Mouse (Mus musculus): ENCODE data around the gene Timeless. TPM values are rescaled to one million over a fixed set of nuclear protein-coding genes. Genes with fewer than 3 reads are reported as not detected.

Gene Timeless
- polyA plus RNA-seq, 1 experiment, result 4.8 TPM

DNA sequence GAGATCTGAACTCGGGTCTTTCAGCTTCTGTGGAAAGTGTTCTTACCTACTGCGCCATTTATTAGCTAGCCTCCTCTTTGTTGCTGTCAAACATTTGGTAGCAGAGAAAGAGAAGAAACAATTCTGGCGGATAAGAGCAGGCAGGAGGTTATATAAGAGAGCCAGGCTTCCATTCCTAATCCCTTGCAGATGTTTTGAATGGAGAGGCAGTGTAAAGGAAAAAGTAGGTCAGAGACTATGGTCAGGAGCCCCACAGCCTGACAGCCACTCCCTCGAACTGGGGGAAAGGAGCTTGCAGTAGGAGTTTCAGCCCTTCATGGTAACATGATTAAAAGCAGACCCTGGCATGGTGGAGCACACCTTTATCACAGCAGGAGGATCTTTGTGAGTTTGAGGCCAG, 4.5 kb downstream of the Timeless start:
- no peak for TF ChIP-seq POLR2A (IDR thresholded peaks at IDR 0.05; ENCODE audit: low read depth, low read length)
- TF ChIP-seq CTCF (IDR thresholded peaks at IDR 0.05; ENCODE audit: extremely low read depth, insufficient read depth, insufficient read length, insufficient replicate concordance), result no peak
- no peak for DNase-seq (ENCODE audit: low read depth in 1 of 2, low spot score in 2 of 2)
- H3K27me3 ChIP-seq (ENCODE audit: control insufficient read depth, insufficient read depth, low read length), result no peaks in the 10 kb centered on the region
- H3K27ac ChIP-seq (ENCODE audit: insufficient read depth, low read length), result no peak overlapping the region
- WGBS, result 90% methylated on average over 4 of the region's 4 CpGs
- H3K4me3 ChIP-seq (ENCODE audit: extremely low read depth, insufficient read depth, insufficient read length), result no peak overlapping the region
- H3K36me3 ChIP-seq (ENCODE audit: control insufficient read depth, insufficient read depth, low read length), result peaks cover 3% of the 10 kb centered on the region
- no peaks in the 10 kb centered on the region for H3K4me1 ChIP-seq (ENCODE audit: control insufficient read depth, insufficient read depth, insufficient read length)

DNA sequence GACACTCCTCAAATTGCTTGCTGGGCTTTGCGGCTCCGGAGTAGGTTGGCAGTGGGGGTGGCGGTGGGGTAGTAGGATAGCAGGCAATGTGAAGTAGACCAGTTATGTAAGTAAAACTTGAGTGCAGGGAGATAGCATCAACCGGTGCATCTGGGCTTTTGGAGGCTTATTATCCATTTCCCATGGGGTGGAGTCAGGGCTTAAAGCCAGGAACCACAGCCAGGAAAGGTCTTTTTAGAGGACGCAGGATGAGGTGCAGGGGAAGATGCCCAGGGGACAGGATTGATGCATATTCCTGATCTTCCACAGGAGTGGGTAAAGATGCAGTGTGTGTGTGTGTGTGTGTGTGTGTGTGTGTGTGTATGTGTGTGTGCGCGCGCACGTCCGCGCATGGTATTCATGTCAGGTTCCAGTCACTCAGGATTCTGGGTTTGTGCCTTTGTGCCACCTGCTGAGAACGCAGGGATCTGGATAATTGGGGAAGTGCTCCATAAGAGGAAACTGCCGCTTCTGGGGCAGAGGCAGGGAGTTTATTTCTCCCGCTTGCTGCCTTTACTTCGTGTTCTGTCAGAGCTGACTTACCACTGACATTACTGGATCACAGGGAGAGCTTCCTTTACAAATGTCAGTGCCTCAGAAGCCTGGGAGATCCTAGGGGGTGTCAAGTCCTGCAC, 6.1 kb downstream of the Timeless start:
- DNase-seq (ENCODE audit: low read depth in 1 of 2, low spot score in 2 of 2), result no peak
- Histone ChIP-seq H3K4me3 (ENCODE audit: extremely low read depth, insufficient read depth, insufficient read length) (no peak overlapping the region), H3K27ac (ENCODE audit: insufficient read depth, low read length) (no peak overlapping the region), H3K36me3 (ENCODE audit: control insufficient read depth, insufficient read depth, low read length) (peaks cover 3% of the 10 kb centered on the region), H3K4me1 (ENCODE audit: control insufficient read depth, insufficient read depth, insufficient read length) (no peaks in the 10 kb centered on the region), H3K27me3 (ENCODE audit: control insufficient read depth, insufficient read depth, low read length) (no peaks in the 10 kb centered on the region)
- no peak for TF ChIP-seq CTCF (IDR thresholded peaks at IDR 0.05; ENCODE audit: extremely low read depth, insufficient read depth, insufficient read length, insufficient replicate concordance)
- TF ChIP-seq POLR2A (IDR thresholded peaks at IDR 0.05; ENCODE audit: low read depth, low read length), result no peak
- 77% methylated on average over 15 of the region's 15 CpGs for WGBS

GRCm38 (mm10) chr10:128239140-128239539, 7.3 kb downstream of the Timeless start:
- Histone ChIP-seq H3K4me3 (ENCODE audit: extremely low read depth, insufficient read depth, insufficient read length) (no peak overlapping the region), H3K27me3 (ENCODE audit: control insufficient read depth, insufficient read depth, low read length) (no peaks in the 10 kb centered on the region), H3K4me1 (ENCODE audit: control insufficient read depth, insufficient read depth, insufficient read length) (no peaks in the 10 kb centered on the region), H3K27ac (ENCODE audit: insufficient read depth, low read length) (no peak overlapping the region), H3K36me3 (ENCODE audit: control insufficient read depth, insufficient read depth, low read length) (peaks cover 6% of the 10 kb centered on the region)
- TF ChIP-seq POLR2A (IDR thresholded peaks at IDR 0.05; ENCODE audit: low read depth, low read length), result no peak
- TF ChIP-seq CTCF (IDR thresholded peaks at IDR 0.05; ENCODE audit: extremely low read depth, insufficient read depth, insufficient read length, insufficient replicate concordance), result no peak
- WGBS, result 82% methylated on average over 4 of the region's 4 CpGs
- no peak for DNase-seq (ENCODE audit: low read depth in 1 of 2, low spot score in 2 of 2)

GRCm38 (mm10) chr10:128240131-128240530, 8.3 kb downstream of the Timeless start:
- Histone ChIP-seq H3K4me1 (ENCODE audit: control insufficient read depth, insufficient read depth, insufficient read length) (no peaks in the 10 kb centered on the region), H3K27me3 (ENCODE audit: control insufficient read depth, insufficient read depth, low read length) (no peaks in the 10 kb centered on the region), H3K36me3 (ENCODE audit: control insufficient read depth, insufficient read depth, low read length) (peaks cover 6% of the 10 kb centered on the region), H3K27ac (ENCODE audit: insufficient read depth, low read length) (no peak overlapping the region), H3K4me3 (ENCODE audit: extremely low read depth, insufficient read depth, insufficient read length) (no peak overlapping the region)
- no peak for DNase-seq (ENCODE audit: low read depth in 1 of 2, low spot score in 2 of 2)
- TF ChIP-seq CTCF (IDR thresholded peaks at IDR 0.05; ENCODE audit: extremely low read depth, insufficient read depth, insufficient read length, insufficient replicate concordance) (no peak), POLR2A (IDR thresholded peaks at IDR 0.05; ENCODE audit: low read depth, low read length) (no peak)
- 89% methylated on average over 18 of the region's 18 CpGs for WGBS

GRCm38 (mm10) chr10:128243252-128243651, 11.4 kb downstream of the Timeless start:
- Histone ChIP-seq H3K36me3 (ENCODE audit: control insufficient read depth, insufficient read depth, low read length) (peaks cover 8% of the 10 kb centered on the region), H3K4me3 (ENCODE audit: extremely low read depth, insufficient read depth, insufficient read length) (no peak overlapping the region), H3K27ac (ENCODE audit: insufficient read depth, low read length) (no peak overlapping the region), H3K27me3 (ENCODE audit: control insufficient read depth, insufficient read depth, low read length) (no peaks in the 10 kb centered on the region), H3K4me1 (ENCODE audit: control insufficient read depth, insufficient read depth, insufficient read length) (no peaks in the 10 kb centered on the region)
- no peak for TF ChIP-seq CTCF (IDR thresholded peaks at IDR 0.05; ENCODE audit: extremely low read depth, insufficient read depth, insufficient read length, insufficient replicate concordance)
- TF ChIP-seq POLR2A (IDR thresholded peaks at IDR 0.05; ENCODE audit: low read depth, low read length), result no peak
- no peak for DNase-seq (ENCODE audit: low read depth in 1 of 2, low spot score in 2 of 2)
- 92% methylated on average over 8 of the region's 8 CpGs for WGBS

GRCm38 (mm10) chr10:128244121-128244520, 12.3 kb downstream of the Timeless start:
- no peaks in the 10 kb centered on the region for H3K4me1 ChIP-seq (ENCODE audit: control insufficient read depth, insufficient read depth, insufficient read length)
- DNase-seq (ENCODE audit: low read depth in 1 of 2, low spot score in 2 of 2), result no peak
- TF ChIP-seq CTCF (IDR thresholded peaks at IDR 0.05; ENCODE audit: extremely low read depth, insufficient read depth, insufficient read length, insufficient replicate concordance) (no peak), POLR2A (IDR thresholded peaks at IDR 0.05; ENCODE audit: low read depth, low read length) (no peak)
- H3K36me3 ChIP-seq (ENCODE audit: control insufficient read depth, insufficient read depth, low read length), result peaks cover 10% of the 10 kb centered on the region
- 97% methylated on average over 15 of the region's 15 CpGs for WGBS
- no peak overlapping the region for H3K27ac ChIP-seq (ENCODE audit: insufficient read depth, low read length)
- no peak overlapping the region for H3K4me3 ChIP-seq (ENCODE audit: extremely low read depth, insufficient read depth, insufficient read length)
- H3K27me3 ChIP-seq (ENCODE audit: control insufficient read depth, insufficient read depth, low read length), result no peaks in the 10 kb centered on the region

DNA sequence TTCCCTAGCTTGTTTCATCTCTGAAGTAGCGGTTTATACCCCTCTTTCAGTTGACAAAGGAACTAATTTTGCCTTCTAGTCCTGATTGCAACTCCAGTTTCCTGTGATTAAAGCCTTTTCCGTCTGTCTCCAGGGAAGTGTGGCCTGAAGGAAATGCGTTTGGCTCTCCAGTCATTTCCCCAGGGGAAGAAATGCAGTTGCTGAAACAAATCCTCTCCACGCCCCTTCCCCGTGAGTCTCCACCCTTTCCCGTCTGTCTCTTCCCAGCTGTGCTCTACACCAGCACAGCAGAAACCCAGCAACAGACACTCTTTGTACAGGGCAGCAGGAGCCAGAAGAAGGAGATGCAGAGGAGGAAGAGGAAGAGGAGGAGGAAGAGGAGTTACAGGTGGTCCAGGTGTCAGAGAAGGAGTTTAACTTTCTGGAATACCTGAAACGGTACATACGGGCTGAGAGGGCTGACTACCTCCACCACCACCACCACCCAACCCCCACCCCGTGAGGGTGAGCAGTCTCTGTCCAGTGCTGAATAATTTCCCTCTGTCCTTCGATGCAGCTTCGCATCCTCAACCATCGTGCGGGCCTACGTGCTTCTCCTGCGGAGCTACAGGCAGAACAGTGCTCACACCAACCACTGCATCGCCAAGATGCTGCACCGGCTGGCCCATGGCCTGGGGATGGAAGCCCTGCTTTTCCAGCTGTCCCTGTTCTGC, 15.3 kb downstream of the Timeless start:
- Histone ChIP-seq H3K4me1 (ENCODE audit: control insufficient read depth, insufficient read depth, insufficient read length) (no peaks in the 10 kb centered on the region), H3K27me3 (ENCODE audit: control insufficient read depth, insufficient read depth, low read length) (no peaks in the 10 kb centered on the region), H3K27ac (ENCODE audit: insufficient read depth, low read length) (0 out of 2 replicates have a peak overlapping the region, but pooled peaks have one; percentile 19), H3K4me3 (ENCODE audit: extremely low read depth, insufficient read depth, insufficient read length) (0 out of 2 replicates have a peak overlapping the region, but pooled peaks have one; percentile 11), H3K36me3 (ENCODE audit: control insufficient read depth, insufficient read depth, low read length) (peaks cover 21% of the 10 kb centered on the region)
- WGBS, result 87% methylated on average over 17 of the region's 17 CpGs
- TF ChIP-seq CTCF (IDR thresholded peaks at IDR 0.05; ENCODE audit: extremely low read depth, insufficient read depth, insufficient read length, insufficient replicate concordance), result no peak
- no peak for TF ChIP-seq POLR2A (IDR thresholded peaks at IDR 0.05; ENCODE audit: low read depth, low read length)
- no peak for DNase-seq (ENCODE audit: low read depth in 1 of 2, low spot score in 2 of 2)
